Mouse (Mus musculus) neural tube, embryonic 11.5 days (tissue): ENCODE data around the gene Arhgef3. TPM values are rescaled to one million over a fixed set of nuclear protein-coding genes. Genes with fewer than 3 reads are reported as not detected.

Experiments used
- ATAC-seq: fragments of 200-750 bp; cut with Nextera tagmentation; 2 replicates; pipeline ENCODE4 v1.8.0; 2017; ENCODE audit warnings: moderate number of reproducible peaks, mild to moderate bottlenecking, moderate TSS enrichment, moderate library complexity; ENCODE audit not compliant: insufficient read depth, low FRiP score, low TSS enrichment
- DNase-seq: peaks from one replicate; pipeline ENCODE4 v3.0.0-alpha.2; 2015; ENCODE audit warnings: low spot score
- H3K27ac ChIP-seq: fragments of 300-500 bp; sonication (generic); 2 replicates; pipeline ENCODE4 v1.5.1; 2014; ENCODE audit warnings: low read depth, mild to moderate bottlenecking, low read length
- H3K27me3 ChIP-seq: fragments of 300-500 bp; sonication (generic); 2 replicates; pipeline ENCODE4 v1.6.1; 2014; ENCODE audit warnings: mild to moderate bottlenecking, low read length, mixed read lengths; ENCODE audit not compliant: control insufficient read depth, insufficient read depth
- H3K36me3 ChIP-seq: fragments of 300-500 bp; sonication (generic); 2 replicates; pipeline ENCODE4 v1.6.1; 2014; ENCODE audit warnings: mild to moderate bottlenecking, low read length, moderate library complexity, mixed read lengths; ENCODE audit not compliant: control insufficient read depth, insufficient read depth
- H3K4me1 ChIP-seq: fragments of 300-500 bp; sonication (generic); 2 replicates; pipeline ENCODE4 v1.6.1; 2014; ENCODE audit warnings: low read length, mixed read lengths; ENCODE audit not compliant: control insufficient read depth, insufficient read depth
- H3K4me2 ChIP-seq: fragments of 300-500 bp; sonication (generic); 2 replicates; pipeline ENCODE4 v1.6.1; 2014; ENCODE audit warnings: low read depth, mild to moderate bottlenecking, moderate library complexity
- H3K4me3 ChIP-seq: fragments of 300-500 bp; sonication (generic); 2 replicates; pipeline ENCODE4 v1.5.1; 2014; ENCODE audit warnings: low read depth, low read length
- H3K9ac ChIP-seq: fragments of 300-500 bp; sonication (generic); 2 replicates; pipeline ENCODE4 v1.6.1; 2014; ENCODE audit warnings: mild to moderate bottlenecking, low read length
- H3K9me3 ChIP-seq: fragments of 300-500 bp; sonication (generic); 2 replicates; pipeline ENCODE4 v1.6.1; 2016; ENCODE audit warnings: low read length; ENCODE audit not compliant: control insufficient read depth
- WGBS: fragments of 180-500 bp; shearing (Covaris S2); extraction: QIAGEN DNeasy Blood & Tissue Kit; methylation state at CpG from one replicate; pipeline ENCODE4 v1.1.7; 2014; 5-methylcytosine and 5-hydroxymethylcytosine counted together
- polyA plus RNA-seq: library from polyadenylated mRNA; unstranded; fragments of >200 nt; fragmentation: Nextera tagmentation; extraction: Ambion mirVana; gene quantifications from 2 replicates; pipeline ENCODE4 v1.2.1, GENCODE M21; 2014

The Arhgef3 gene
- polyA plus RNA-seq, 1 experiment from 2014 or later: 5.1 TPM

DNA sequence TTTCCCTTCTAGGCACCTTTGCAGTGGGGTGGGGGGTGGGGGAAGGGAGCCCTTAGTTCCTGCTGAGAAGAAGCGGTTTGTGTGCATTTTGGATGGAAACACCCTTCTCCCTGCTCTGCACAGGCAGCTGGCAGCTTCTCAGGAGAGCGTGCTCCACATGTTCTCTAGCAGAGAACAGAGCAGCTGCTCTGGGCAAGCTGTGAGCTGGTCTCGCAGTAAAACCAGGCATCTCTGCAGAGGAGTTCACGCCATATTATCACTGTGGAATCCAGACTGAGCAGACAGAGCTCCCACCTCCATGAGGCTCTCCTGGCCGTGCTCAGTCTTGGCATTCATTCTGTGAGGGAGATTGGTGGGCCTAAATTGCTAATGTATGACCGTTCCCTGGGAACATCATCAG lies 12.0 kb upstream of the Arhgef3 start:
- no peaks in the 10 kb centered on the region; the same call in none of the 2 replicates for H3K36me3 ChIP-seq

DNA sequence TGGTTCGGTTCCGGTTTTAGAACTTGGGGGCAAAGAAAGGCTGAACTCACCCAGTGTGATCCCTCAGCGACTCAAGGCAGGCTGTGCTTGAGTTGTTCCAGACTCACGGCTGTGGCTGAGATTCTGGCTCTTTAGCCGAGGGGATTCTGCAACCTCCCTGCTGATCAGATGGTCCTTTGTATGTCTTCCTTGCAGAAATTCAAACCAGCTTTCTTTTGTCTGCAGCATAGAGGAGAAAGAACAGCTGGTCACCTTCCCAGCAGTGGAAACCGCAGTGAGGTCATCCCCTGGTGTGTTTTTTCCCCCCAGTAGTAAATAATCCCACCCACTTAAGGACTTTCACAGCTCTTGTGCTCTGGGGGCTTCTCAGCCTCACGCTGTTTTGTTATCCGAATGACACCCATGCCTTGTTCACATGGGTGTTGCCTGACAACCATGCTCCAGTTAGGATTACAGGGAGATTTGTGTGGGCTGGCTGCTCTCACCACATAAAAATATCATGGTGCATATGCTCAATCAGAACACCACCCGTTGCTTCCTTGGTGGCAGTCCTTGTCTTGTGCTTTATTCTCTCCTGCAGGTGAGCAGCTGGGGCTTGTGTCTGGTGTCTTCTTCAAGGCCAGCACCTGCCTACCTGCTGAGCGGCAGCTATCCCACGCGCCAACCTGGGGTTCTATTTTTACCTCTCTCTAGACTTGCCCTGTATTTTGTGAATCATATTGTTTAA lies 8.8 kb upstream of the Arhgef3 start:
- Histone ChIP-seq H3K4me1 (0 out of 2 replicates have a peak, but pooled peaks cover 2% of the 10 kb centered on the region), H3K4me2 (no peak overlapping the region), H3K9ac (no peak overlapping the region), H3K27me3 (no peaks in the 10 kb centered on the region), H3K9me3 (no peaks in the 10 kb centered on the region), H3K27ac (peak overlapping the region; percentile 35; the same call in 1 of the 2 replicates), H3K4me3 (no peak overlapping the region), H3K36me3 (no peaks in the 10 kb centered on the region; the same call in 1 of the 2 replicates)
- ATAC-seq (no peak), DNase-seq (no peak)
- WGBS: 58% methylated on average over 12 of the region's 12 CpGs

More for the DNA sequence above, 12.0 kb upstream of the Arhgef3 start:
- H3K4me3 ChIP-seq: no peak overlapping the region
- H3K4me1 ChIP-seq: 0 out of 2 replicates have a peak, but pooled peaks cover 2% of the 10 kb centered on the region
- H3K4me2 ChIP-seq: no peak overlapping the region
- DNase-seq (no peak), ATAC-seq (no peak)
- no peaks in the 10 kb centered on the region for H3K9me3 ChIP-seq
- H3K9ac ChIP-seq: no peak overlapping the region
- 66% methylated on average over 6 of the region's 6 CpGs for WGBS
- H3K27me3 ChIP-seq: no peaks in the 10 kb centered on the region
- H3K27ac ChIP-seq: no peak overlapping the region

GRCm38 (mm10) chr14:27108748-27109504 lies 5.8 kb upstream of the Arhgef3 start:
- H3K9ac ChIP-seq: no peak overlapping the region
- no peaks in the 10 kb centered on the region; the same call in 1 of the 2 replicates for H3K36me3 ChIP-seq
- no peaks in the 10 kb centered on the region for H3K9me3 ChIP-seq
- 0 out of 2 replicates have a peak, but pooled peaks cover 2% of the 10 kb centered on the region for H3K4me1 ChIP-seq
- no peak overlapping the region for H3K4me3 ChIP-seq
- no peak overlapping the region for H3K27ac ChIP-seq
- 76% methylated on average over 6 of the region's 6 CpGs for WGBS
- H3K27me3 ChIP-seq: peaks cover 4% of the 10 kb centered on the region; the same call in 1 of the 2 replicates
- ATAC-seq (no peak), DNase-seq (no peak)
- H3K4me2 ChIP-seq: no peak overlapping the region

DNA sequence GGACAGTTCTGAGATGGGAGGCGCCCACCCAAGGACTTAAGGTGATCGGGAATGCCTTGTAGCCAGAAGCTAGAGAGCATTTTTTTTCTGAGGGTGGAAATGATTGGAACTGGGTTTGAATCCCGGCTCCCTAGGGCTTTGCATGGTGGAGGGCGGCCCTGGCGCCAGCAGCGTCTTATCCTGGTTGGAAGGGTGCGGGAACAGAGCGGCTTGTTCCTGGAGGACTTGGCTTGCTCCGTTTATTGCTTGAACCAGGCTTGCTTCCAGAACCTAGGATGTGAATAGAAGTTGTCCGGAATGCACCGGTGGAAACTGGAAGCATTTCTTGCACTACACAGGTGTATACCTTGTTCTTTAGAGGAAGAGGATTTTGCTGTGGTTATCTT lies 569 bp downstream of the Arhgef3 start:
- no peaks in the 10 kb centered on the region for H3K36me3 ChIP-seq
- H3K27ac ChIP-seq: no peak overlapping the region
- peaks cover 26% of the 10 kb centered on the region for H3K27me3 ChIP-seq
- WGBS: 17% methylated on average over 11 of the region's 11 CpGs
- DNase-seq (no peak), ATAC-seq (no peak)
- no peaks in the 10 kb centered on the region for H3K4me1 ChIP-seq
- H3K9ac ChIP-seq: no peak overlapping the region
- H3K4me2 ChIP-seq: peak overlapping the region; percentile 99
- H3K9me3 ChIP-seq: no peaks in the 10 kb centered on the region
- H3K4me3 ChIP-seq: peak overlapping the region; percentile 52; the same call in 1 of the 2 replicates

DNA sequence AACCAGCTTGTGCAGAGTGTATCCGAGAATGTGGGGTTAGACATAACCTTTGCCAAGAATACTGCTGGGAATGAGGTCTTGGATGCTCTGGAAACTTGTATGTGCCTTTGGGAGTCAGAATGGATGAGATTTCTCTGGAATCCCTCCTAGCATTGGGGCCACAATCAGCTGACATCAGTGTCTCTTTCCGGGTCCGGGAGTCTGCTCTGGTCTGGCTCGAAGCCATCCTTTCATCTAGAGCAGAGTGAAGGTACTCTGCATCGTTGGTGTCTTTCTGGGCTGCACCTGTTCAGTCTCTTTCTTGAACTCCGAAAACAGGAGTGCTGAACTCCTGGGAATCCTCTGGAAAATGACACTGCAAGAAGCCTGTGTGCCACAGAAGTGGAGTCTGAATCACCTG lies 1.3 kb downstream of the Arhgef3 start:
- DNase-seq (no peak), ATAC-seq (no peak)
- Histone ChIP-seq H3K36me3 (no peaks in the 10 kb centered on the region), H3K4me1 (no peaks in the 10 kb centered on the region), H3K9ac (no peak overlapping the region), H3K27ac (no peak overlapping the region), H3K4me2 (no peak overlapping the region), H3K9me3 (no peaks in the 10 kb centered on the region), H3K4me3 (no peak overlapping the region), H3K27me3 (peaks cover 26% of the 10 kb centered on the region)
- 79% methylated on average over 6 of the region's 6 CpGs for WGBS

DNA sequence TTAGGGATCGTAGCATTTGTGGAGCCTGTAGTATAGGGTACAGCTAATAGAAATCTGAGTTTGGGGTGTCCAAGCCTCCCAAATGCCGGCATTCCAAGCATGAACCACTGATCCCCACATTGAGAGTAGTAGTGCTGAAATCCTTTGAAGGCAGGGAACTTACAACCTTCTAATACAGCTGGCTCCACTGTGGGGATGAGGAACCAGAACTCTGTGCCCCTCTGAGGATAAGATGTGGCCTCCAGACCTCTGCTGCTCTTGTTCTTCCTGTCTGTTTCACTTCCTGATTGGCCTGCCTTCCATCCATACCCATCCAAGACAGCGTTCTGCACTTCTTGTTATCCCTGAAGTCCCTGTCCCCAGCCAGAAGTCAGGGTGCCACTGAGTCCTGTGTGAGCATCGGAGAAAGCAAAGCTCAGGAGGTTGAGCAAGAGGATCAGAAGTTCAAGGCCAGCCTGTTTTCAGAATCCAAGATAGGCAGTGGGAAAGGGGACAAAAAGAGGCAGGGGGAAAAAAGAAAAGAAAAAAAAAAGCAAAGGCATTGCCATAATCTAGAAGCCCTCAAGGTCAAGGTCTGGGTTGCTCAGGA lies 2.0 kb downstream of the Arhgef3 start:
- Histone ChIP-seq H3K4me2 (no peak overlapping the region), H3K36me3 (no peaks in the 10 kb centered on the region), H3K27me3 (peaks cover 26% of the 10 kb centered on the region), H3K9me3 (no peaks in the 10 kb centered on the region), H3K4me3 (no peak overlapping the region), H3K4me1 (no peaks in the 10 kb centered on the region), H3K27ac (no peak overlapping the region), H3K9ac (no peak overlapping the region)
- ATAC-seq (no peak), DNase-seq (no peak)
- 84% methylated on average over 4 of the region's 4 CpGs for WGBS

DNA sequence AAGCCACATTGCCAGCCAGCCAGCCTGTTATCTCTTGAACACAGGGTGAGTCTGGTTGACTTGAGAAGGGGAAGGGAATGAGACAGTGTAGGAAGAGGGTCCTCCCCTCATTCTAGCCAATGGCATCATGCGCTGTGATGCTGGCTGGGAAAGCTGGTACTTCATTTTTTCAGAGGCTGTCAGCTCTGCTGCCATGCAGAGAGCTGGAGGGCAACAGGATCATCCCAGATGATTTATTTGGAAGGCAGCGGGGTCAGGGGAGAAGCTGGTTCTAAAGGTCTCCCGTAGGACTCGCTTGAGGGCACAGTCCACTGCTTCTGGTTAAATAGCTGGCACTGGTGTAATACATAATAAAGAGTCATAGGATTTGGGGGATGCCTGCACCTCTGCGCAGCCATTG lies 3.8 kb downstream of the Arhgef3 start:
- ATAC-seq: no peak
- Histone ChIP-seq H3K4me2 (no peak overlapping the region), H3K4me3 (no peak overlapping the region), H3K36me3 (no peaks in the 10 kb centered on the region), H3K27ac (no peak overlapping the region), H3K9me3 (no peaks in the 10 kb centered on the region), H3K27me3 (peaks cover 26% of the 10 kb centered on the region), H3K9ac (no peak overlapping the region), H3K4me1 (no peaks in the 10 kb centered on the region)
- no peak for DNase-seq
- WGBS: 79% methylated on average over 5 of the region's 5 CpGs

GRCm38 (mm10) chr14:27122646-27123045 lies 7.9 kb downstream of the Arhgef3 start:
- no peak overlapping the region for H3K4me3 ChIP-seq
- no peaks in the 10 kb centered on the region for H3K9me3 ChIP-seq
- WGBS: 87% methylated on average over 3 of the region's 3 CpGs
- no peaks in the 10 kb centered on the region for H3K36me3 ChIP-seq
- no peaks in the 10 kb centered on the region for H3K27me3 ChIP-seq
- no peak overlapping the region for H3K9ac ChIP-seq
- no peak overlapping the region for H3K27ac ChIP-seq
- H3K4me2 ChIP-seq: no peak overlapping the region
- no peaks in the 10 kb centered on the region for H3K4me1 ChIP-seq
- DNase-seq: no peak
- no peak for ATAC-seq
